Mouse (Mus musculus) MN1 (cell line): ENCODE measurements around the gene Yipf1.
A peak's percentile ranks its signal among the peaks of the same experiment; 100 is the strongest.

Source experiments
- DNase-seq: peaks from one replicate; pipeline ENCODE4 v3.0.0-alpha.2; 2016; ENCODE audit warnings: low spot score

The Yipf1 gene

GRCm38 (mm10) chr4:107313690-107314478 is at the start of gene Yipf1:
Yipf1 (plus strand) TSS chr4:107314363.
- DNase-seq = peak; percentile 77

- DNase-seq = no peak
These were observed 40.5 kb upstream of the Yipf1 start for GRCm38 (mm10) chr4:107273683-107274082.

GRCm38 (mm10) chr4:107274511-107274910 is 39.7 kb upstream of the Yipf1 start:
- DNase-seq = no peak

- peak; percentile 7 for DNase-seq
These were observed 35.9 kb upstream of the Yipf1 start for GRCm38 (mm10) chr4:107278188-107278707.

GRCm38 (mm10) chr4:107280843-107281475 is 33.2 kb upstream of the Yipf1 start:
- no peak for DNase-seq

GRCm38 (mm10) chr4:107285446-107286200 is 28.5 kb upstream of the Yipf1 start:
- no peak for DNase-seq

- no peak for DNase-seq
These were observed 27.8 kb upstream of the Yipf1 start for GRCm38 (mm10) chr4:107286386-107286785.

GRCm38 (mm10) chr4:107287517-107287916 is 26.6 kb upstream of the Yipf1 start:
- no peak for DNase-seq

GRCm38 (mm10) chr4:107291611-107292272 is 22.4 kb upstream of the Yipf1 start:
- DNase-seq = no peak

GRCm38 (mm10) chr4:107292273-107292662 is 21.9 kb upstream of the Yipf1 start:
- DNase-seq = no peak

GRCm38 (mm10) chr4:107298071-107298606 is 16.0 kb upstream of the Yipf1 start:
- DNase-seq = no peak

- DNase-seq = no peak
These were observed 14.3 kb upstream of the Yipf1 start for GRCm38 (mm10) chr4:107299779-107300340.

- no peak for DNase-seq
These were observed 13.8 kb upstream of the Yipf1 start for GRCm38 (mm10) chr4:107300371-107300770.

GRCm38 (mm10) chr4:107300902-107301555 is 13.1 kb upstream of the Yipf1 start:
- DNase-seq = no peak

GRCm38 (mm10) chr4:107302221-107302620 is 11.9 kb upstream of the Yipf1 start:
- no peak for DNase-seq

GRCm38 (mm10) chr4:107302832-107303231 is 11.3 kb upstream of the Yipf1 start:
- no peak for DNase-seq

GRCm38 (mm10) chr4:107303531-107303930 is 10.6 kb upstream of the Yipf1 start:
- DNase-seq = no peak

- DNase-seq = no peak
These were observed 7.2 kb upstream of the Yipf1 start, which contains the start of gene Dio1 for GRCm38 (mm10) chr4:107306966-107307365. Dio1 (minus strand) TSS chr4:107307169.

- DNase-seq = no peak
These were observed 279 bp downstream of the Yipf1 start for GRCm38 (mm10) chr4:107314479-107314805.

GRCm38 (mm10) chr4:107318646-107319045 is 4.5 kb downstream of the Yipf1 start:
- no peak for DNase-seq

- DNase-seq = no peak
These were observed 6.9 kb downstream of the Yipf1 start for GRCm38 (mm10) chr4:107321041-107321440.
